Mouse (Mus musculus) cortical plate, adult 2 months (tissue): ENCODE data around the gene Mgst2.

Source experiments
- CTCF ChIP-seq: fragments of 200-500 bp; IDR thresholded peaks from 2 replicates; pipeline ENCODE4 v1.5.1; 2011; ENCODE audit warnings: mild to moderate bottlenecking, control low read depth, low read length; ENCODE audit not compliant: insufficient read depth; ENCODE audit errors: extremely low read depth
- POLR2A ChIP-seq: fragments of 200-500 bp; IDR thresholded peaks from 2 replicates; pipeline ENCODE4 v1.6.1; 2011; ENCODE audit warnings: mild to moderate bottlenecking, low read length, control low read depth; ENCODE audit not compliant: insufficient read depth; ENCODE audit errors: extremely low read depth

DNA sequence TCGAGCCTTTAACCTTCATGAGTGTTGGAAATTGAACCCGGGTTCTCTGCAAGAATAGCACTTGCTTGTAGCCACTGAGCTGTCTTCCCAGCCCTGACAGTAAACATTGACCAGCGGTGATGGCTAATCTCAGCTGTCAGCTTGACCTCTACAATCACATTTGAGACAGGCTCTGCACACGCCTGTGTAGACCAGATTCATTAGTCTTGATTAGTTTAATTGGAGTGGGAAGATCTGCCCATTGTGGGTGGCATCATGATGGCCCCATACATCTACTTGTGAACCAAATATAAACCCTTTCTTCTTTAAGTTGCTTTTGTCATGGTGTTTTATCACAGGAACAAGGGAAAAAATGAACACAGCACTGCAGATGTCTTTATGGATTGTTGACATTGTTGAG lies 12.8 kb upstream of the Mgst2 start:
- TF ChIP-seq CTCF (no peak), POLR2A (no peak)
